Comparison of ENCODE assay signal across 8 mouse cellular contexts in the genomic region with DNA sequence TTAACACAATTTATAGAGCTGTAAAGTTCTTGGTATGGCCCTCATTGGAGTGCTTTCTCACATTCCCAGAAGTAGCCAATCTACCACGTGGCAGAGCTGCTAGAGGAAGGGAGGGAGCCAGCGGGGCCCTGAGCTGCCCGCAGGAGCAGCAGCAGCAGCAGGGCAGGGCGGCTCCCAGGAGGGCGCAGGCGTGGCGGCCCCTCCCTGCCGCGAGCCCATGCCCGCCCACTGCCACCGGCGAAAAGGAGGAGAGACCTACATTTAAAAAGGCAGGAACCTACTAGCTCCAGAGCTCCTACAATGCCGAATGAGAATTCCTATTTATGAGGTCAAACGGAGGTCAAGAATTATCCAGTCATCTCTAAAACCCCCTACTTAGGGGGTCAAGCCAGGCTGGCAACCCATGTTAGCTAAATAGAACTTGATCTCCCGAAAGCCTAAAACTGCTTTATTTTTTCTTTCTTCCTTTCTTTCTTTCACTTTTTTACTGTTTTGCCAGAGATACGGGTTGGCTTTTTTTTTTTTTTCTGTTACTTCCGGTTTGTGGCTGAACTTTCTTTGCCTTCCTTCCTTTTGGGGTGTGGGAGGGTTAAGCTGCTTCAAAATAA.
DNase-seq lines count a peak whose midpoint lies in the region; ATAC-seq lines count a peak whose summit lies in the region.

No protein-coding gene starts in this region.

- H3K9me3 ChIP-seq in erythroblast, embryonic 14.5 days (ENCODE audit: control insufficient read depth, low read length): no peaks in the 10 kb centered on the region

- peaks cover 90% of the 10 kb centered on the region for H3K4me1 ChIP-seq in erythroblast, embryonic 14.5 days (ENCODE audit: control insufficient read depth)

- DNase-seq in adipocyte (ENCODE audit: low spot score): peak; percentile 75
- peak; percentile 69 to 75 for DNase-seq in heart, postnatal 14 days
- peak; percentile 77 to 89 for DNase-seq in kidney, postnatal 4 days
- peak; percentile 65 for DNase-seq in mesoderm, embryonic 11.5 days (ENCODE audit: low read depth, low spot score)
- peak; percentile 86 to 92 for DNase-seq in spleen, postnatal 4 days (ENCODE audit: low spot score in 2 of 2)
- no peak for DNase-seq in cerebellum, adult 18-20 months

- intact Hi-C loops in heart, postnatal 14 days (cut with DNase I): loop anchor here (2.0 to 5.0 kb wide), 4 partner anchors 72 to 217 kb away; no protein-coding TSS in a partner anchor

- no peaks in the 10 kb centered on the region for H3K36me3 ChIP-seq in erythroblast, embryonic 14.5 days (ENCODE audit: control insufficient read depth)

- peak overlapping the region; percentile 68 for H3K4me3 ChIP-seq in erythroblast, embryonic 14.5 days (replicated peaks)

- ATAC-seq in CD4-positive, CD25-positive, alpha-beta regulatory T cell, adult 4 months: peak; percentile 64

- H3K27me3 ChIP-seq in erythroblast, embryonic 14.5 days (ENCODE audit: control insufficient read depth): no peaks in the 10 kb centered on the region

Comparison
In these comparisons a context has a peak if more than half of its experiments do, and no peak if none do; other contexts are left out.
1. DNase-seq: peak in adipocyte (single experiment), heart, postnatal 14 days (2 of 2), kidney, postnatal 4 days (2 of 2), mesoderm, embryonic 11.5 days (single experiment) and spleen, postnatal 4 days (2 of 2); none in cerebellum, adult 18-20 months (0 of 2).